Mouse (Mus musculus): ENCODE data around the gene Gm45844. TPM values are rescaled to one million over a fixed set of nuclear protein-coding genes. Genes with fewer than 3 reads are reported as not detected.
A peak's percentile ranks its signal among the peaks of the same experiment; 100 is the strongest.
"Not testable (repeated sequence)": the region's sequence is repeated elsewhere in the genome, so short reads cannot be mapped to it uniquely, and the experiment has no call there.

The Gm45844 gene
- polyA plus RNA-seq (2015; fragmentation: Nextera tagmentation; extraction: Ambion mirVana), result 6.7 and 7.4 TPM in 2 replicates

DNA sequence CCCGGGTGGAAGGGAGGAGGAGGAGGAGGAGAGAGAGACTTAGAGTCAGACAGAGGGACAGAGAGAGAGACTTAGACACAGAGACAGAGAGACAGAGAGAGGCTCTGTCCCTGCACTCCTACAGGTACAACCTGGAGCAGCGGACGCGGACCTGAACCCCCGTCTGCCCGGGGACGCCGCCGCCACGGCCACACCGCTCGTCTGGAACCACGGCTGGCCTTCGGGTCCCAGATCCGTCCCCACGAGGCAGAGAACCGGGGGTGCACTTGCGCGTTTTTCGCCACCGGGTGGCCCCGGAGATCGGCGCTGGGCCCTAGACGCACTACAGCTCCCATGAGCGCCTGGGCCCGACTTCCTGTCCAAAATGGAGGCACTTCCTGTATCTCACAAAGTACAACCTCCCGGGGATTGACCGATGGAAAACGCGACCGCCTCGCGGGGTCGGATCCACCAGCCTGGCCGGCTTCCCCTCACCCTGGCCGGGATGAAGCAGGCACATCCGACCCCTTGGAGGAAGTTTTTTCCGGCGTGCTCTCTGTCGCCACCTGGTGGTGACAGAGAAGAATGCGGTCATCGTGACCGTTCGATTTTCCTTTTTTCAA lies at the start of gene Gm45844:
Gene Gm45844 (minus strand): TSS at position 324 of the 602 bp plus-strand sequence.
- ATAC-seq (ENCODE audit: low FRiP score), result peak; percentile 99
- Histone ChIP-seq H3K4me3 (peak within 1 kb of the TSS; percentile 35), H3K27ac (peak within 1 kb of the TSS; percentile 52), H3K36me3 (peaks cover 12% of the 10 kb centered on the region), H3K9ac (peak within 1 kb of the TSS; percentile 16), H3K4me2 (peak within 1 kb of the TSS; percentile 34)
- 42% methylated on average over 45 of the region's 45 CpGs for WGBS
- not testable (repeated sequence) for H3K27me3 ChIP-seq; H3K9me3 ChIP-seq; H3K4me1 ChIP-seq (replicated peaks)

DNA sequence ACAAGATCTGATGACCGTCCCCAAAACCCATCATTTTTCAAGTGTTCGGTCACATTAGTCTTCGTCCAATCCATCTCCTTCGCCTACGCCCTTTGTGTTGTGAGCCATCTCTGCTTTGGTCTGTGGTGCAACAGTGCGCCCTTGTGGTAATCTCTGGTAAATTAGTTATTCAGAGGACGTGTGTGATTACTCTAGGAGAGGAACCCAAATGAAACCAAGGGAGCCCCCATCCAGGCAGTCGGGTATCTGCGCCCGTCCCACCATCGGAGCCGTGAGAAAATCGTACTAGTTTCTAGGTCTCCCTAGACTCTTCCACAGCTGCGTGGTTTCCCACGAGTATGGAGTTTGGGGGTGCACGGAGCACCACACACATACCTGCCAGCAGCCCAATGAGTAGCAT lies 17.5 kb upstream of the Gm45844 start:
- no peak overlapping the region for H3K9ac ChIP-seq
- peaks cover 53% of the 10 kb centered on the region for H3K36me3 ChIP-seq
- no peak overlapping the region for H3K4me2 ChIP-seq
- no peak overlapping the region for H3K27ac ChIP-seq
- 78% methylated on average over 16 of the region's 16 CpGs for WGBS
- no peak overlapping the region for H3K4me3 ChIP-seq
- ATAC-seq (ENCODE audit: low FRiP score), result no peak
- H3K4me1 ChIP-seq (replicated peaks), result peaks cover 6% of the 10 kb centered on the region; the same call in 1 of the 2 replicates
- no peaks in the 10 kb centered on the region for H3K9me3 ChIP-seq
- no peaks in the 10 kb centered on the region for H3K27me3 ChIP-seq

DNA sequence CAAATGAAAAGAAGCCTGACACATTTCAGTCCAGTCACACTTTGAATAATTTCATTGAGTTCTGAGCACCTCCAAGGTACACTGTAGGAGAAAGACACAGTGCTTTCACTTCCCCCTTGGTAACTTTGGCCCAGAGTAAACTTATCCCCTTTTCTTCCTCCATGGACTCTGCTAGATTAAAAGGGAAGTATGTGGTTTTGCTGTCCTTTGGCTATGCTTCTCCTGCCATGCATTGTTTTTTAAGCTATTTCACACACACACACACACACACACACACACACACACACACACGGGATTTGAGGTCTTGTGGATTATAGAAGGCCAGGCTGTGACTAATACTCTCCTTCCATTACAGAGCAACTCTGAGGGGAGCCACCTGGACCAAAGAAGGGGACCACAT lies 3.3 kb upstream of the Gm45844 start:
- peaks cover 4% of the 10 kb centered on the region for H3K9me3 ChIP-seq
- 71% methylated on average over 1 of the region's 1 CpGs for WGBS
- no peaks in the 10 kb centered on the region for H3K27me3 ChIP-seq
- H3K4me2 ChIP-seq, result no peak overlapping the region
- H3K9ac ChIP-seq, result no peak overlapping the region
- H3K27ac ChIP-seq, result no peak overlapping the region
- peaks cover 34% of the 10 kb centered on the region for H3K36me3 ChIP-seq
- H3K4me3 ChIP-seq, result no peak overlapping the region
- ATAC-seq (ENCODE audit: low FRiP score), result no peak
- H3K4me1 ChIP-seq (replicated peaks), result no peaks in the 10 kb centered on the region

DNA sequence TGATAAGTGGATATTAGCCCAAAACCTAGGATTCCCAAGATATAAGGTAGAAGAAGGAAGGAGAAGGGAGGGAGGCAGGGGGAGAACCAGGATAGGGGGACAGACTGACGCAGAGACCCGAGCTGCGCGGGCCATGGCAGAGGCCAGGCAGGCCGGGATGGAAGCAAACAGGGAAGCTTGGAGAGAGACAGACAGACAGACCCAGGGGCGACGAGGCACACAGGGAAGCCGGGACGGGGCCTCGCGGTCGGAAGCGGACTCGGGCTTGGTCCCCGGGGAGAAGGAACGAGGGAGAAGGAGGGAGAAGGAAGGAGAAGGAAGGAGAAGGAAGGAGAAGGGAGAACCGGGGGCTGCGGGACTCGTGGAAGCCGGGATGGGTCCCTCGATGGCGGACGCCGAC lies 533 bp downstream of the Gm45844 start:
- Histone ChIP-seq H3K27ac (peak overlapping the region; percentile 52), H3K4me2 (peak overlapping the region; percentile 34), H3K9ac (peak overlapping the region; percentile 16), H3K4me3 (peak overlapping the region; percentile 35)
- not testable (repeated sequence) for H3K4me1 ChIP-seq (replicated peaks); H3K27me3 ChIP-seq; H3K36me3 ChIP-seq; H3K9me3 ChIP-seq
- ATAC-seq (ENCODE audit: low FRiP score), result peak; percentile 78
- 43% methylated on average over 24 of the region's 24 CpGs for WGBS

DNA sequence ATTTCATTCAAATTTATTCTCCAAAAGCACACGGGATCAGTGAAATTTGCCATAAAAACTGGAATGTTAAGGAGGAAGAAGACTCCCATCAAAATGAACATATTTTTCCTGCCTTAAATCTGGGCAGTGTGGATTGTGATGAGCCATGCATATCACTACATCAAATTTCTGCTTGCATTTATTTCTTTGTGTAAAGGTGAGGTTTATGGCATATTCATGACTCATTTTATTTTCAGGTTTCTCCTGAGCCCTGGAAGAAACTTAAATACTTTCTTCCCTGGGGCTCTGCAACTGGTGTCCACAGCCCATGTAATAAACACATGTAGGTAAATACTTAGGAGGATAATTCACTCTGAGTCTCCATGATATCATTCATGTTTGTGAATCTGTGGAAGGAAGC lies 30.9 kb downstream of the Gm45844 start, which contains the start of gene Vmn2r29:
Gene Vmn2r29 (minus strand): TSS at position 101 of the 400 bp plus-strand sequence.
- H3K4me2 ChIP-seq; H3K27ac ChIP-seq; H3K4me3 ChIP-seq; H3K36me3 ChIP-seq; H3K27me3 ChIP-seq; H3K9me3 ChIP-seq; H3K9ac ChIP-seq; ATAC-seq (ENCODE audit: low FRiP score); H3K4me1 ChIP-seq (replicated peaks): not testable (repeated sequence)
- WGBS, result no CpG with 5 or more reads among the region's 1 CpGs

DNA sequence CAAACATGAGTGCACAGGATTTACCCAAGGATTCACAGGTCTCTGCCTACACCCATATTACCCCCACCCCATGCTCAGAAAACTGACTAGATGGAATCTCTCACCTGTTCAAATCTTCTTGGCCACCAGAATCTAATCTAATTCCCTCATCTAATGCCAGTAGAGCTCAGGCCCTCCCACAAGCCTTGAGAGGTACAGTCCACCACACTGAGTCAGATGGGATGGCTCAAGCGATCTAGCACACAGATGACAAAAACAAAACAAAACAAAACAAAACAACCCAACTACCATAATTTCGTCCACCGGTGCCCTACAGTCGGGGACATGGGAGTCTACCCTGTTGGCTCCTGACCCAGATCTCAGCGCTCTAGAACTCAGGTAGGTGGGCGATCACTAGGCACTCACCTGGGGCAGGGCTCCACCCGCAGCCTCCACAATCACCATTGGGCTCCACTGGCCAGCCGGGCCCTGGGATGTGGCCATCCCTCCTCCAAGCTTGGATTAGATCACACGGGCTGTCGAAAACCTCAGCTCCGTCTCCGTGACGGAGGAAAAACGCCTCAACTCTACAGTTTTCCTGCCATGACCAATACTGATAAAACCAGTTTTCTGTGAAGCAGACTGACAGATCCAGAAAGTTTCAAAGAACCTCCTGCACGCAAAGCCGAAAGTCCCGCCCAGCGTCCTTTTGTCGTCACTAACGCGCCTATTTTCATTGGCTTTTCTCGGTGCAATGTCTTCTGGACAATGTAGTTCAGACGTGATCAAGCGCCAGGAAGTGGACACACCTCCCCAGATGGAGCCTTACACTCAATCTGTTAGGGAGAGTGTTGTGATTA lies 68.6 kb downstream of the Gm45844 start, which contains the start of gene Zfp772:
Gene Zfp772 (minus strand): TSS at position 686 of the 839 bp plus-strand sequence.
- Histone ChIP-seq H3K4me3 (peak within 1 kb of the TSS; percentile 53), H3K4me2 (peak within 1 kb of the TSS; percentile 63), H3K36me3 (peaks cover 18% of the 10 kb centered on the region), H3K9ac (peak within 1 kb of the TSS; percentile 70)
- not testable (repeated sequence) for H3K9me3 ChIP-seq; H3K4me1 ChIP-seq (replicated peaks); H3K27me3 ChIP-seq; H3K27ac ChIP-seq
- WGBS, result 1% methylated on average over 24 of the region's 24 CpGs
- peak; percentile 59; the same call in 1 of the 2 replicates for ATAC-seq (ENCODE audit: low FRiP score)

DNA sequence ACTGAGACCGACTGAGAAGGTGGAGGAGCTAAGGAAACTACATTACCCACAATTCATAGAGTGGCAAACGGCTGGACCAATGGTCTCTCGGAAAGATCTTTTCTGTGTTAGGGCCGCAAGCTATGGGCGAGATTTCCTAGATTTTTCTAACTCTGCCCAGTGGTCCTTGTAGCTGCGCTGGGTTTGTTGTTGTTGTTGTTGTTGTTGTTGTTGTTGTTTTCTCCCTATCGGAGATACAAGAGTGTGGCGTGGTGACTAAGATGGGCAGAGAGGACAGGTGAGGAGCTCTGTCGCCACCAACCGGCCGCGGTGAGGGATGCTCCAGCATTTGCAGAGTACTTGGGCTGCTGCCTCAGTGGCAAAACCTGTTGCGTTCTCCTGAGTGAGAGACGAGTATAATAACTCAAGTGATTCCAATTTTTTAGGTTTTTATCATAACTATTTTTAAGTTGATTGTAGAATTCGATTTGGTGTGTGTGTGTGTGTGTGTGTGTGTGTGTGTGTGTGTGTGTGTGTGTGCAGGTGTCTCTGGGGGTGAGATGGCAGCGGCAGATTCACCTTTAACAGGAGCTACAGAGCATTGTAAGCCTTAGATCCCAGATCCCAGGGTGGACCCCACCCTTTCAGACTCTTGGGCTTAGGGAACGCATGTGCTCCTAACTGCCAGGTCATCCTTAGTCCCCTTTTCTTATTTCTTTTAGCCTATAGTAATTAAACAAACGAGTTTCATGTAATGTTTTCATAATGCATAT lies 89.7 kb downstream of the Gm45844 start:
- Histone ChIP-seq H3K4me3 (peak overlapping the region; percentile 52), H3K27me3 (no peaks in the 10 kb centered on the region), H3K9me3 (no peaks in the 10 kb centered on the region), H3K27ac (no peak overlapping the region), H3K4me1 (replicated peaks) (0 out of 2 replicates have a peak, but pooled peaks cover 4% of the 10 kb centered on the region), H3K36me3 (peaks cover 7% of the 10 kb centered on the region), H3K9ac (peak overlapping the region; percentile 46; the same call in 1 of the 2 replicates), H3K4me2 (peak overlapping the region; percentile 50)
- peak; percentile 98 for ATAC-seq (ENCODE audit: low FRiP score)
- WGBS, result 11% methylated on average over 18 of the region's 18 CpGs

DNA sequence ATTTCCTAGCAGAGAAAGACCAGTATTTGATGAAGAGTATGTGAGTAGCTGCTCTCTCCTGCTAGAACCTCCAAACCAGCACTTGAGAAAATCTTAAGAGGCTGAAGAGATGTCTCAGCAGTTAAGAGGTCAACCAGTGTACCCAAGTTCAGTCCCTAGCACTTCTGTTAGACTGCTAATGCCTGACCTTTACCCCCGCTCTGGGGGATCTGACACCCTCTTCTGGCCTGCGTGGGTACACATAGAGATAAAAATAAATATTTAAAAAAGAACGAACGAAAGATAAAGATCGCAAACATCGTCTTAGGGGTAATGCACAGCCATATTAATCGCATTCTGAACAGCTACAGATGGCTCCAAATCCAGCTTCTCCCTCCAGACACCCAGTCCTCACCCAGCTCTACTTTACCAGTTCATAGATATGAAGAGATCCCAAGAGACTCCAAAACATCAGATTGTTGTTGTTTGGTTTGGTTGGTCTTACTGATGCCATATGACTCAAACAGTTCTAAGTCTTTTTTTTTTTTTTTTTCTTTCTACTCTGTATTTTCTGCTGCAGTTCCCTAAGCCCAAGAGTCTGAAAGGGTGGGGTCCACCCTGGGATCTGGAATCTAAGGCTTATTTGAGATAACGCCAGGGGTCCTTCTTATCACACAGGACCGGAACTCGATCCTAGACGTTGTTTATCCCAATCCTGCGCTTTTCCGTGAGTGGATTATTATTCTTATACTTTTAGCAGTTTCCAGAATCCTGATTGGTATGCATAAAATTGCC lies 90.5 kb downstream of the Gm45844 start:
- WGBS, result 37% methylated on average over 13 of the region's 13 CpGs
- peak; percentile 86 for ATAC-seq (ENCODE audit: low FRiP score)
- H3K9ac ChIP-seq, result 0 out of 2 replicates have a peak overlapping the region, but pooled peaks have one; percentile 46

DNA sequence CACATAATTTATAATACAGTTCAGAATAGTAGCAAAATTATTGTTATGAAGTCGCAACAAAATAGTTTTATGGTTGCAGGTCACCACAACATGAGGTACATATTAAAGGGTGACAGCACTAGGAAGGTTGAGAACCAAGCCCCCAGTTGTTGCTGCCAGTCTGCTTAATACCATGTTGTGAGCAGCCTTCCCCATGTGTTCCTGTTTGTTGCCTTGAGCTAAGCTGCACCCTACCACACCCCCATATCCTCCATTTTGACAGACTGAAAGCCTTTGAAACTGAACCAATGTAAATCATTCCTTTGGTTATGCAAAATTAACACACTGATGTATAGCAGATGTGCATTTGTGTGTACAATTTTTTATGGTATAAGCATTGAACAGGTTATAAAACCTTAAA lies 92.2 kb downstream of the Gm45844 start:
- Histone ChIP-seq H3K4me3 (no peak overlapping the region), H3K4me1 (replicated peaks) (0 out of 2 replicates have a peak, but pooled peaks cover 4% of the 10 kb centered on the region), H3K36me3 (peaks cover 32% of the 10 kb centered on the region), H3K9me3 (no peaks in the 10 kb centered on the region), H3K4me2 (no peak overlapping the region), H3K27ac (no peak overlapping the region), H3K27me3 (no peaks in the 10 kb centered on the region), H3K9ac (no peak overlapping the region)
- 94% methylated on average over 1 of the region's 1 CpGs for WGBS
- ATAC-seq (ENCODE audit: low FRiP score), result no peak

More for the DNA sequence above, 90.5 kb downstream of the Gm45844 start:
- no peaks in the 10 kb centered on the region for H3K9me3 ChIP-seq
- peak overlapping the region; percentile 52 for H3K4me3 ChIP-seq
- 0 out of 2 replicates have a peak, but pooled peaks cover 4% of the 10 kb centered on the region for H3K4me1 ChIP-seq (replicated peaks)
- H3K27ac ChIP-seq, result no peak overlapping the region
- peak overlapping the region; percentile 50 for H3K4me2 ChIP-seq
- H3K36me3 ChIP-seq, result peaks cover 15% of the 10 kb centered on the region
- no peaks in the 10 kb centered on the region for H3K27me3 ChIP-seq

DNA sequence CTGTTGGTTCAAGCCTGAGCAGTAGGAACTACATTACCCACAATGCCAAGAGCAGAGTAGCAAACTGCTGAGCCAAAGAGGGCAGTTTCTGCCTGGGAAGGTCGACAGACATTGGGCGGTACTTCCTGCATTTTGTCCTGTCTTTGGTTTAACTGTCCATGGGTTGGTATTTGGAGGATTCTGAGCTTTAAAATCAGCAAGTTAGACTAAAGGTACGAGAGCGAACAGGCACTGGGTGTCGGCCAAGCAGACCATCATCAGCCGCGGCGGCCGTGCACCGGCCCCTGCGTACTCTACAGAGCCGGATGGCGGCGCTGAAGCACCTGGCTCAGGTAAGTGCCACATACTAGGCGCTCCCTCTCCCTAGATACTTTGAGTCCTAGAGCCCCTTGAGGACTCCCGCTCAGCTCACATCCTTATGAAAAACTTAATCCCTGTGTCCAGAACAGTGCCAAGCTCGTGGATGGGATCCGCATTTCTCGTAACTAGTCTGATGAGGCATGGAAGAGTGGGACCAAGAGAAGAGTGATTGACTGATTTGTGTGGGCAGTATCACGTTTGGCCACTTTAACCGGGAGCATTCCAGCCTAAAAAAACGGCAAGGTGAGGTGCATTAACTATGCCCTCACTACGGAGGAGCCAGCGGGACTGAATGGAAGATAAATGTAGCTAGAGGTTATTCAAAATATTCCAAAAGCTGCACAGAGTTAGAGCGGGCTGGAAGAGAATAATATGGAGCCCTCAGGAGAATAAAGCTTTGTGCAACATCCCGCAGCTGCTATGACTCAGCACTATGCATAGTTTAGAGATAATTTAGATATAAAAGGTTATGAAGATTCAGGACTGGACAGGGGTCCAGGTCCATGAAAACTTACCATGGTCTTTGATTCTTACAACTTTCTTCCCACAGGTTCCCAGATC lies 106.6 kb downstream of the Gm45844 start, which contains the start of gene Zfp418:
Gene Zfp418 (plus strand): TSS at position 104 of the 921 bp plus-strand sequence.
- peak within 1 kb of the TSS; percentile 75 for H3K4me2 ChIP-seq

More for the DNA sequence above, 106.6 kb downstream of the Gm45844 start, which contains the start of gene Zfp418:
- WGBS, result 2% methylated on average over 26 of the region's 26 CpGs
- peak within 1 kb of the TSS; percentile 84 for H3K9ac ChIP-seq
- H3K9me3 ChIP-seq, result no peaks in the 10 kb centered on the region
- no peaks in the 10 kb centered on the region for H3K27me3 ChIP-seq
- H3K4me3 ChIP-seq, result peak within 1 kb of the TSS; percentile 72
- peak within 1 kb of the TSS; percentile 78 for H3K27ac ChIP-seq
- peak; percentile 95 for ATAC-seq (ENCODE audit: low FRiP score)
- H3K4me1 ChIP-seq (replicated peaks), result peaks cover 8% of the 10 kb centered on the region; the same call in 1 of the 2 replicates
- peaks cover 21% of the 10 kb centered on the region for H3K36me3 ChIP-seq
